Mouse (Mus musculus): ENCODE data around the gene Amz1. TPM values are rescaled to one million over a fixed set of nuclear protein-coding genes. Genes with fewer than 3 reads are reported as not detected.
A peak's percentile ranks its signal among the peaks of the same experiment; 100 is the strongest.

The Amz1 gene
- polyA plus RNA-seq, 1 experiment from 2014 or later, result 0.82 TPM

GRCm38 (mm10) chr5:140752041-140752440, 28.1 kb downstream of the Amz1 start:
- WGBS, result 91% methylated on average over 15 of the region's 15 CpGs

GRCm38 (mm10) chr5:140752639-140753038, 28.7 kb downstream of the Amz1 start:
- DNase-seq (ENCODE audit: low spot score), result no peak
- peaks cover 10% of the 10 kb centered on the region for H3K36me3 ChIP-seq (replicated peaks)
- no peak overlapping the region for H3K4me3 ChIP-seq
- H3K4me1 ChIP-seq, result peaks cover 16% of the 10 kb centered on the region
- no peak overlapping the region for H3K27ac ChIP-seq (replicated peaks)
- 92% methylated on average over 3 of the region's 3 CpGs for WGBS
- H3K9me3 ChIP-seq, result peaks cover 6% of the 10 kb centered on the region; the same call in 1 of the 2 replicates
- no peaks in the 10 kb centered on the region for H3K27me3 ChIP-seq (replicated peaks; ENCODE audit: low read depth, poor library complexity, severe bottlenecking)

More at GRCm38 (mm10) chr5:140752041-140752440, 28.1 kb downstream of the Amz1 start:
- Histone ChIP-seq H3K27me3 (replicated peaks; ENCODE audit: low read depth, poor library complexity, severe bottlenecking) (no peaks in the 10 kb centered on the region), H3K9me3 (peaks cover 6% of the 10 kb centered on the region; the same call in 1 of the 2 replicates), H3K4me1 (peaks cover 16% of the 10 kb centered on the region), H3K4me3 (no peak overlapping the region), H3K36me3 (replicated peaks) (0 out of 2 replicates have a peak, but pooled peaks cover 6% of the 10 kb centered on the region), H3K27ac (replicated peaks) (no peak overlapping the region)
- no peak for DNase-seq (ENCODE audit: low spot score)

- Histone ChIP-seq H3K9me3 (peaks cover 6% of the 10 kb centered on the region; the same call in 1 of the 2 replicates), H3K36me3 (replicated peaks) (peaks cover 15% of the 10 kb centered on the region), H3K4me1 (peaks cover 16% of the 10 kb centered on the region), H3K27ac (replicated peaks) (no peak overlapping the region), H3K27me3 (replicated peaks; ENCODE audit: low read depth, poor library complexity, severe bottlenecking) (no peaks in the 10 kb centered on the region), H3K4me3 (no peak overlapping the region)
- no peak for DNase-seq (ENCODE audit: low spot score)
- 76% methylated on average over 5 of the region's 5 CpGs for WGBS
These were observed 29.3 kb downstream of the Amz1 start for GRCm38 (mm10) chr5:140753223-140753622.

- H3K36me3 ChIP-seq (replicated peaks), result peaks cover 60% of the 10 kb centered on the region
These were observed 34.9 kb downstream of the Amz1 start for GRCm38 (mm10) chr5:140758864-140759263.

GRCm38 (mm10) chr5:140762540-140762939, 38.6 kb downstream of the Amz1 start:
- H3K9me3 ChIP-seq, result no peaks in the 10 kb centered on the region
- H3K36me3 ChIP-seq (replicated peaks), result peaks cover 54% of the 10 kb centered on the region
- peaks cover under 1% of the 10 kb centered on the region for H3K4me1 ChIP-seq
- DNase-seq (ENCODE audit: low spot score), result no peak
- WGBS, result 91% methylated on average over 4 of the region's 4 CpGs
- no peak overlapping the region for H3K4me3 ChIP-seq
- H3K27me3 ChIP-seq (replicated peaks; ENCODE audit: low read depth, poor library complexity, severe bottlenecking), result no peaks in the 10 kb centered on the region
- no peak overlapping the region for H3K27ac ChIP-seq (replicated peaks)

More at GRCm38 (mm10) chr5:140758864-140759263, 34.9 kb downstream of the Amz1 start:
- H3K27ac ChIP-seq (replicated peaks), result no peak overlapping the region
- 80% methylated on average over 8 of the region's 8 CpGs for WGBS
- DNase-seq (ENCODE audit: low spot score), result no peak
- H3K27me3 ChIP-seq (replicated peaks; ENCODE audit: low read depth, poor library complexity, severe bottlenecking), result no peaks in the 10 kb centered on the region
- no peaks in the 10 kb centered on the region for H3K9me3 ChIP-seq
- 0 out of 2 replicates have a peak, but pooled peaks cover 8% of the 10 kb centered on the region for H3K4me1 ChIP-seq
- H3K4me3 ChIP-seq, result no peak overlapping the region

- H3K27ac ChIP-seq (replicated peaks), result 0 out of 2 replicates have a peak overlapping the region, but pooled peaks have one; percentile 27
- no peaks in the 10 kb centered on the region for H3K27me3 ChIP-seq (replicated peaks; ENCODE audit: low read depth, poor library complexity, severe bottlenecking)
- H3K36me3 ChIP-seq (replicated peaks), result peaks cover 33% of the 10 kb centered on the region
- no peak for DNase-seq (ENCODE audit: low spot score)
- no peaks in the 10 kb centered on the region for H3K9me3 ChIP-seq
- no peak overlapping the region for H3K4me3 ChIP-seq
- WGBS, result 69% methylated on average over 6 of the region's 6 CpGs
- H3K4me1 ChIP-seq, result peaks cover 18% of the 10 kb centered on the region
These were observed 41.1 kb downstream of the Amz1 start for GRCm38 (mm10) chr5:140764921-140765613.

- Histone ChIP-seq H3K27ac (replicated peaks) (no peak overlapping the region), H3K9me3 (no peaks in the 10 kb centered on the region), H3K4me1 (peaks cover 25% of the 10 kb centered on the region), H3K27me3 (replicated peaks; ENCODE audit: low read depth, poor library complexity, severe bottlenecking) (no peaks in the 10 kb centered on the region), H3K36me3 (replicated peaks) (peaks cover 18% of the 10 kb centered on the region), H3K4me3 (no peak overlapping the region)
- 92% methylated on average over 4 of the region's 4 CpGs for WGBS
- DNase-seq (ENCODE audit: low spot score), result no peak
These were observed 42.6 kb downstream of the Amz1 start for GRCm38 (mm10) chr5:140766566-140766965.

- Histone ChIP-seq H3K4me3 (peak overlapping the region; percentile 30), H3K27me3 (replicated peaks; ENCODE audit: low read depth, poor library complexity, severe bottlenecking) (no peaks in the 10 kb centered on the region), H3K27ac (replicated peaks) (peak overlapping the region; percentile 85), H3K4me1 (peaks cover 36% of the 10 kb centered on the region), H3K9me3 (no peaks in the 10 kb centered on the region), H3K36me3 (replicated peaks) (peaks cover 7% of the 10 kb centered on the region; the same call in 1 of the 2 replicates)
- 23% methylated on average over 9 of the region's 9 CpGs for WGBS
- peak; percentile 60 for DNase-seq (ENCODE audit: low spot score)
These were observed 43.8 kb downstream of the Amz1 start for GRCm38 (mm10) chr5:140767704-140768141.

GRCm38 (mm10) chr5:140768333-140768732, 44.4 kb downstream of the Amz1 start:
- 87% methylated on average over 5 of the region's 5 CpGs for WGBS
- no peak for DNase-seq (ENCODE audit: low spot score)
- Histone ChIP-seq H3K4me3 (no peak overlapping the region), H3K36me3 (replicated peaks) (peaks cover 8% of the 10 kb centered on the region; the same call in 1 of the 2 replicates), H3K4me1 (peaks cover 40% of the 10 kb centered on the region), H3K9me3 (no peaks in the 10 kb centered on the region), H3K27ac (replicated peaks) (peak overlapping the region; percentile 85), H3K27me3 (replicated peaks; ENCODE audit: low read depth, poor library complexity, severe bottlenecking) (no peaks in the 10 kb centered on the region)

GRCm38 (mm10) chr5:140771612-140772011, 47.7 kb downstream of the Amz1 start:
- H3K36me3 ChIP-seq (replicated peaks), result peaks cover 15% of the 10 kb centered on the region; the same call in 1 of the 2 replicates
- no peak for DNase-seq (ENCODE audit: low spot score)
- H3K9me3 ChIP-seq, result no peaks in the 10 kb centered on the region
- H3K4me1 ChIP-seq, result peaks cover 44% of the 10 kb centered on the region
- no peak overlapping the region for H3K4me3 ChIP-seq
- H3K27me3 ChIP-seq (replicated peaks; ENCODE audit: low read depth, poor library complexity, severe bottlenecking), result no peaks in the 10 kb centered on the region
- WGBS, result 59% methylated on average over 6 of the region's 6 CpGs
- H3K27ac ChIP-seq (replicated peaks), result peak overlapping the region; percentile 66

GRCm38 (mm10) chr5:140772158-140772557, 48.2 kb downstream of the Amz1 start:
- DNase-seq (ENCODE audit: low spot score), result no peak
- Histone ChIP-seq H3K4me1 (peaks cover 44% of the 10 kb centered on the region), H3K27ac (replicated peaks) (peak overlapping the region; percentile 66), H3K4me3 (no peak overlapping the region), H3K27me3 (replicated peaks; ENCODE audit: low read depth, poor library complexity, severe bottlenecking) (no peaks in the 10 kb centered on the region), H3K9me3 (no peaks in the 10 kb centered on the region), H3K36me3 (replicated peaks) (peaks cover 15% of the 10 kb centered on the region; the same call in 1 of the 2 replicates)
- 65% methylated on average over 7 of the region's 7 CpGs for WGBS

GRCm38 (mm10) chr5:140775111-140775510, 51.2 kb downstream of the Amz1 start:
- H3K36me3 ChIP-seq (replicated peaks), result peaks cover 37% of the 10 kb centered on the region
- H3K27ac ChIP-seq (replicated peaks), result no peak overlapping the region
- whole genome bisulfite sequencing, result 91% methylated on average over 4 of the region's 4 CpGs
- H3K4me1 ChIP-seq, result peaks cover 29% of the 10 kb centered on the region
- DNase-seq (ENCODE audit: low spot score), result no peak
- H3K27me3 ChIP-seq (replicated peaks; ENCODE audit: low read depth, poor library complexity, severe bottlenecking), result no peaks in the 10 kb centered on the region
- H3K9me3 ChIP-seq, result no peaks in the 10 kb centered on the region
- no peak overlapping the region for H3K4me3 ChIP-seq

- Histone ChIP-seq H3K36me3 (replicated peaks) (peaks cover 55% of the 10 kb centered on the region), H3K4me3 (no peak overlapping the region)
- WGBS, result 80% methylated on average over 9 of the region's 9 CpGs
These were observed 53.0 kb downstream of the Amz1 start for GRCm38 (mm10) chr5:140776968-140777367.

More at GRCm38 (mm10) chr5:140776968-140777367, 53.0 kb downstream of the Amz1 start:
- peaks cover 18% of the 10 kb centered on the region for H3K4me1 ChIP-seq
- H3K27ac ChIP-seq (replicated peaks), result no peak overlapping the region
- H3K27me3 ChIP-seq (replicated peaks; ENCODE audit: low read depth, poor library complexity, severe bottlenecking), result no peaks in the 10 kb centered on the region
- DNase-seq (ENCODE audit: low spot score), result no peak
- no peaks in the 10 kb centered on the region for H3K9me3 ChIP-seq

Data from embryonic facial prominence, embryonic 10.5 days (tissue).